Mouse (Mus musculus) midbrain, embryonic 13.5 days (tissue): ENCODE results near the gene Cul9. TPM values are rescaled to one million over a fixed set of nuclear protein-coding genes. Genes with fewer than 3 reads are reported as not detected.

ENCODE experiments used
- ATAC-seq: fragments of 200-750 bp; cut with Nextera tagmentation; 2 replicates; pipeline ENCODE4 v1.8.0; 2017; ENCODE audit warnings: mild to moderate bottlenecking, moderate TSS enrichment, moderate library complexity
- H3K27ac ChIP-seq: fragments of 300-500 bp; sonication (generic); 2 replicates; pipeline ENCODE4 v1.5.1; 2015; ENCODE audit warnings: inconsistent platforms, mild to moderate bottlenecking, moderate library complexity
- H3K27me3 ChIP-seq: fragments of 300-500 bp; sonication (generic); 2 replicates; pipeline ENCODE4 v1.6.1; 2015; ENCODE audit warnings: mild to moderate bottlenecking, inconsistent platforms
- H3K36me3 ChIP-seq: fragments of 300-500 bp; sonication (generic); 2 replicates; pipeline ENCODE4 v1.6.1; 2015; ENCODE audit warnings: mild to moderate bottlenecking, inconsistent platforms
- H3K4me1 ChIP-seq: fragments of 300-500 bp; sonication (generic); replicated peaks from 2 replicates; pipeline ENCODE4 v1.6.1; 2015; ENCODE audit warnings: inconsistent platforms
- H3K4me2 ChIP-seq: fragments of 300-500 bp; sonication (generic); replicated peaks from 2 replicates; pipeline ENCODE4 v1.6.1; 2015; ENCODE audit warnings: moderate library complexity, mild to moderate bottlenecking, inconsistent platforms
- H3K4me3 ChIP-seq: fragments of 300-500 bp; sonication (generic); replicated peaks from 2 replicates; pipeline ENCODE4 v1.5.1; 2015; ENCODE audit warnings: mild to moderate bottlenecking, inconsistent platforms
- H3K9ac ChIP-seq: fragments of 300-500 bp; sonication (generic); replicated peaks from 2 replicates; pipeline ENCODE4 v1.6.1; 2015; ENCODE audit warnings: mild to moderate bottlenecking, inconsistent platforms
- H3K9me3 ChIP-seq: fragments of 300-500 bp; sonication (generic); 2 replicates; pipeline ENCODE4 v1.6.1; 2016; ENCODE audit warnings: mild to moderate bottlenecking, inconsistent platforms
- WGBS: fragments of 180-500 bp; shearing (Covaris S2); methylation state at CpG from one replicate; pipeline ENCODE4 v1.1.7; 2015; 5-methylcytosine and 5-hydroxymethylcytosine counted together
- microRNA-seq: library from miRNA; unstranded; fragments of <30 nt; microRNA quantifications from one replicate; pipeline ENCODE4, GENCODE M21; 2016
- polyA plus RNA-seq: library from polyadenylated mRNA; unstranded; fragments of >200 nt; fragmentation: Nextera tagmentation; extraction: Ambion mirVana; gene quantifications from 2 replicates; pipeline ENCODE4 v1.2.1, GENCODE M21; 2015

Cul9 gene
- polyA plus RNA-seq, 1 experiment from 2014 or later, result 20.3 TPM

- H3K9ac ChIP-seq, result no peak overlapping the region
- peak overlapping the region; percentile 19; the same call in 1 of the 2 replicates for H3K4me2 ChIP-seq
- 5% methylated on average over 32 of the region's 32 CpGs for WGBS
- no peak overlapping the region for H3K27ac ChIP-seq
- peaks cover 27% of the 10 kb centered on the region for H3K4me1 ChIP-seq
- peaks cover 52% of the 10 kb centered on the region for H3K27me3 ChIP-seq
- peaks cover 50% of the 10 kb centered on the region for H3K36me3 ChIP-seq
- ATAC-seq, result no peak
- H3K9me3 ChIP-seq, result no peaks in the 10 kb centered on the region
- H3K4me3 ChIP-seq, result no peak overlapping the region
Observed at GRCm38 (mm10) chr17:46460673-46461072, 85.5 kb downstream of the Cul9 start.

- H3K9me3 ChIP-seq, result no peaks in the 10 kb centered on the region
- no peak overlapping the region for H3K9ac ChIP-seq
- H3K4me3 ChIP-seq, result no peak overlapping the region
- H3K36me3 ChIP-seq, result peaks cover 34% of the 10 kb centered on the region
- 49% methylated on average over 3 of the region's 3 CpGs for WGBS
- peaks cover 42% of the 10 kb centered on the region for H3K4me1 ChIP-seq
- peaks cover 52% of the 10 kb centered on the region for H3K27me3 ChIP-seq
- H3K27ac ChIP-seq, result no peak overlapping the region
- H3K4me2 ChIP-seq, result no peak overlapping the region
- no peak for ATAC-seq
Observed at GRCm38 (mm10) chr17:46458439-46458838, 87.7 kb downstream of the Cul9 start.

GRCm38 (mm10) chr17:46457791-46458190 is 88.4 kb downstream of the Cul9 start:
- Histone ChIP-seq H3K27me3 (peaks cover 52% of the 10 kb centered on the region), H3K9ac (no peak overlapping the region), H3K4me1 (peaks cover 48% of the 10 kb centered on the region), H3K9me3 (no peaks in the 10 kb centered on the region), H3K4me2 (no peak overlapping the region), H3K27ac (no peak overlapping the region), H3K36me3 (peaks cover 30% of the 10 kb centered on the region), H3K4me3 (no peak overlapping the region)
- WGBS, result 15% methylated on average over 10 of the region's 10 CpGs
- no peak for ATAC-seq

GRCm38 (mm10) chr17:46455110-46455691 is 91.0 kb downstream of the Cul9 start:
- Histone ChIP-seq H3K4me3 (peak overlapping the region; percentile 33), H3K36me3 (peaks cover 18% of the 10 kb centered on the region), H3K4me2 (peak overlapping the region; percentile 60), H3K27me3 (peaks cover 30% of the 10 kb centered on the region), H3K9me3 (no peaks in the 10 kb centered on the region), H3K4me1 (peaks cover 41% of the 10 kb centered on the region), H3K9ac (peak overlapping the region; percentile 61), H3K27ac (no peak overlapping the region)
- ATAC-seq, result peak; percentile 44
- WGBS, result 3% methylated on average over 33 of the region's 33 CpGs

- 1% methylated on average over 9 of the region's 9 CpGs for WGBS
- Histone ChIP-seq H3K9ac (peak overlapping the region; percentile 61), H3K9me3 (no peaks in the 10 kb centered on the region), H3K36me3 (peaks cover 12% of the 10 kb centered on the region), H3K4me3 (peak overlapping the region; percentile 33), H3K27me3 (peaks cover 24% of the 10 kb centered on the region), H3K4me1 (peaks cover 41% of the 10 kb centered on the region), H3K4me2 (peak overlapping the region; percentile 60), H3K27ac (peak overlapping the region; percentile 66)
- peak; percentile 31 for ATAC-seq
Observed at GRCm38 (mm10) chr17:46454539-46454938, 91.6 kb downstream of the Cul9 start.

- peak overlapping the region; percentile 61 for H3K9ac ChIP-seq
- no peaks in the 10 kb centered on the region for H3K9me3 ChIP-seq
- peak overlapping the region; percentile 33 for H3K4me3 ChIP-seq
- 0 out of 2 replicates have a peak, but pooled peaks cover 9% of the 10 kb centered on the region for H3K36me3 ChIP-seq
- peak overlapping the region; percentile 60 for H3K4me2 ChIP-seq
- peak overlapping the region; percentile 66 for H3K27ac ChIP-seq
- H3K4me1 ChIP-seq, result peaks cover 41% of the 10 kb centered on the region
- under 1% methylated on average over 26 of the region's 26 CpGs for WGBS
- ATAC-seq, result peak; percentile 44
- peaks cover 21% of the 10 kb centered on the region for H3K27me3 ChIP-seq
Observed at GRCm38 (mm10) chr17:46453970-46454411, 92.2 kb downstream of the Cul9 start.

GRCm38 (mm10) chr17:46453302-46453948 is 92.8 kb downstream of the Cul9 start:
- Histone ChIP-seq H3K9me3 (no peaks in the 10 kb centered on the region), H3K27ac (peak overlapping the region; percentile 66), H3K4me1 (peaks cover 41% of the 10 kb centered on the region), H3K36me3 (0 out of 2 replicates have a peak, but pooled peaks cover 6% of the 10 kb centered on the region), H3K4me3 (peak overlapping the region; percentile 33; the same call in 1 of the 2 replicates), H3K4me2 (peak overlapping the region; percentile 60), H3K9ac (peak overlapping the region; percentile 61), H3K27me3 (peaks cover 21% of the 10 kb centered on the region)
- 0 out of 2 replicates have a peak, but pooled peaks have one; percentile 0 for ATAC-seq
- WGBS, result 6% methylated on average over 13 of the region's 13 CpGs

- 42% methylated on average over 5 of the region's 5 CpGs for WGBS
- no peak overlapping the region for H3K9ac ChIP-seq
- peak overlapping the region; percentile 60; the same call in 1 of the 2 replicates for H3K4me2 ChIP-seq
- no peak overlapping the region; the same call in 1 of the 2 replicates for H3K27ac ChIP-seq
- peaks cover 17% of the 10 kb centered on the region for H3K27me3 ChIP-seq
- no peak overlapping the region for H3K4me3 ChIP-seq
- peaks cover 4% of the 10 kb centered on the region for H3K36me3 ChIP-seq
- peaks cover 41% of the 10 kb centered on the region for H3K4me1 ChIP-seq
- no peaks in the 10 kb centered on the region for H3K9me3 ChIP-seq
- ATAC-seq, result no peak
Observed at GRCm38 (mm10) chr17:46452683-46453082, 93.5 kb downstream of the Cul9 start.

Small RNA genes lying within 50 kb of the gene (microRNA-seq; reads per million reads assigned to microRNA genes)
- gene Mir6976, result not detected

Other genes starting within 250 kb of the Cul9 start
- gene Dlk2, start 249.0 kb downstream of the Cul9 start, polyA plus RNA-seq, result 7.3 and 7.5 TPM in 2 replicates
- 9.1 and 9.8 TPM in 2 replicates for gene Abcc10, start 218.0 kb downstream of the Cul9 start, polyA plus RNA-seq
- gene Zfp318, start 162.7 kb downstream of the Cul9 start, polyA plus RNA-seq, result 14.4 and 16.6 TPM in 2 replicates
- 2.1 TPM in 2 replicates for gene Crip3, start 117.5 kb downstream of the Cul9 start, polyA plus RNA-seq
- gene Slc22a7, start 107.9 kb downstream of the Cul9 start, polyA plus RNA-seq, result not detected in 2 replicates
- gene Ttbk1, start 58.7 kb downstream of the Cul9 start, polyA plus RNA-seq, result 4.6 and 5.0 TPM in 2 replicates
- 31.6 and 32.4 TPM in 2 replicates for gene Dnph1, start 49.7 kb downstream of the Cul9 start, polyA plus RNA-seq
- gene Srf, start 9.8 kb upstream of the Cul9 start, polyA plus RNA-seq, result 4.1 and 6.0 TPM in 2 replicates
- 33.4 and 37.5 TPM in 2 replicates for gene Ptk7, start 83.1 kb upstream of the Cul9 start, polyA plus RNA-seq
- 49.1 and 54.1 TPM in 2 replicates for gene Klc4, start 99.6 kb upstream of the Cul9 start, polyA plus RNA-seq
- 75.1 and 89.5 TPM in 2 replicates for gene Mrpl2, start 99.8 kb upstream of the Cul9 start, polyA plus RNA-seq
- 41.6 and 46.3 TPM in 2 replicates for gene Cul7, start 103.9 kb upstream of the Cul9 start, polyA plus RNA-seq
- gene Rrp36, start 128.0 kb upstream of the Cul9 start, polyA plus RNA-seq, result 48.1 and 49.9 TPM in 2 replicates
- gene Mea1, start 132.4 kb upstream of the Cul9 start, polyA plus RNA-seq, result 237 and 241 TPM in 2 replicates
- gene Klhdc3, start 134.5 kb upstream of the Cul9 start, polyA plus RNA-seq, result 152 TPM in 2 replicates
- 88.6 and 94.5 TPM in 2 replicates for gene Ppp2r5d, start 158.7 kb upstream of the Cul9 start, polyA plus RNA-seq
- gene Pex6, start 165.1 kb upstream of the Cul9 start, polyA plus RNA-seq, result 21.3 and 24.3 TPM in 2 replicates
- 0.80 and 0.81 TPM in 2 replicates for gene Gnmt, start 182.8 kb upstream of the Cul9 start, polyA plus RNA-seq
- 55.7 and 59.8 TPM in 2 replicates for gene Cnpy3, start 205.8 kb upstream of the Cul9 start, polyA plus RNA-seq
- gene Ptcra, start 217.3 kb upstream of the Cul9 start, polyA plus RNA-seq, result 0.24 and 0.46 TPM in 2 replicates
- gene 2310039H08Rik, start 226.2 kb upstream of the Cul9 start, polyA plus RNA-seq, result 53.4 and 54.0 TPM in 2 replicates
- gene Rpl7l1, start 236.3 kb upstream of the Cul9 start, polyA plus RNA-seq, result 119 and 125 TPM in 2 replicates